Mouse (Mus musculus) embryo, embryonic 10 days (tissue): ENCODE data around the gene Sccpdh.

Experiments
- DNase-seq: peaks from one replicate; pipeline ENCODE4 v3.0.0-alpha.2; 2015; ENCODE audit warnings: low spot score

Gene Sccpdh

GRCm38 (mm10) chr1:179668013-179668805, at the start of gene Sccpdh:
Sccpdh (plus strand) TSS chr1:179668210.
- peak; percentile 88 for DNase-seq

- no peak for DNase-seq
These were observed 45.3 kb upstream of the Sccpdh start for GRCm38 (mm10) chr1:179622665-179623064.

GRCm38 (mm10) chr1:179623657-179624056, 44.4 kb upstream of the Sccpdh start:
- peak; percentile 57 for DNase-seq

- DNase-seq = peak; percentile 72
These were observed 43.7 kb upstream of the Sccpdh start for GRCm38 (mm10) chr1:179624354-179624753.

- DNase-seq = no peak
These were observed 40.2 kb upstream of the Sccpdh start for GRCm38 (mm10) chr1:179627855-179628254.

GRCm38 (mm10) chr1:179628438-179629106, 39.4 kb upstream of the Sccpdh start:
- DNase-seq = no peak

- DNase-seq = no peak
These were observed 38.7 kb upstream of the Sccpdh start for GRCm38 (mm10) chr1:179629276-179629675.

GRCm38 (mm10) chr1:179632746-179633413, 35.1 kb upstream of the Sccpdh start:
- DNase-seq = no peak

- DNase-seq = peak; percentile 70
These were observed 34.6 kb upstream of the Sccpdh start for GRCm38 (mm10) chr1:179633414-179633752.

GRCm38 (mm10) chr1:179634159-179634558, 33.9 kb upstream of the Sccpdh start:
- DNase-seq = no peak

- no peak for DNase-seq
These were observed 25.3 kb upstream of the Sccpdh start for GRCm38 (mm10) chr1:179642726-179643125.

GRCm38 (mm10) chr1:179644151-179644550, 23.9 kb upstream of the Sccpdh start:
- DNase-seq = no peak

GRCm38 (mm10) chr1:179645101-179645979, 22.7 kb upstream of the Sccpdh start:
- DNase-seq = peak; percentile 93

GRCm38 (mm10) chr1:179645980-179646268, 22.1 kb upstream of the Sccpdh start:
- no peak for DNase-seq

- peak; percentile 14 for DNase-seq
These were observed 19.3 kb upstream of the Sccpdh start for GRCm38 (mm10) chr1:179648678-179649077.

GRCm38 (mm10) chr1:179649324-179649723, 18.7 kb upstream of the Sccpdh start:
- DNase-seq = no peak

- no peak for DNase-seq
These were observed 17.7 kb upstream of the Sccpdh start for GRCm38 (mm10) chr1:179650284-179650683.

GRCm38 (mm10) chr1:179651224-179651623, 16.8 kb upstream of the Sccpdh start:
- no peak for DNase-seq

- DNase-seq = no peak
These were observed 4.9 kb upstream of the Sccpdh start for GRCm38 (mm10) chr1:179663065-179663464.

GRCm38 (mm10) chr1:179664309-179664930, 3.6 kb upstream of the Sccpdh start:
- DNase-seq = no peak

- no peak for DNase-seq
These were observed 1.0 kb upstream of the Sccpdh start for GRCm38 (mm10) chr1:179666971-179667370.

GRCm38 (mm10) chr1:179667450-179667849, 560 bp upstream of the Sccpdh start:
- DNase-seq = peak; percentile 46
